Mouse (Mus musculus) central nervous system, embryonic 18 days (tissue): ENCODE results near the gene Wdr45b. TPM values are rescaled to one million over a fixed set of nuclear protein-coding genes. Genes with fewer than 3 reads are reported as not detected.

Experiments used
- polyA plus RNA-seq: library from polyadenylated mRNA; depleted of rRNA; stranded (reverse); fragments of >200 nt; gene quantifications from 2 replicates; pipeline ENCODE4 v1.2.3, GENCODE M21; 2012; rRNA removed

Gene Wdr45b
- 77.3 and 82.3 TPM in 2 replicates for polyA plus RNA-seq

GRCm38 (mm10) chr11:121354091-121354707 lies at the start of gene Wdr45b:
Gene Wdr45b, minus strand, starts transcription at chr11:121354445.

GRCm38 (mm10) chr11:121387750-121388553 lies 33.7 kb upstream of the Wdr45b start, which contains the start of gene Rab40b:
Gene Rab40b, minus strand, starts transcription at chr11:121388251.

Other genes starting within 250 kb of the Wdr45b start
- gene Tex19.2, start 235.8 kb downstream of the Wdr45b start, polyA plus RNA-seq, result not detected in 2 replicates
- not detected in 2 replicates for gene Tex19.1, start 208.3 kb downstream of the Wdr45b start, polyA plus RNA-seq
- 0.65 and 0.70 TPM in 2 replicates for gene Uts2r, start 194.2 kb downstream of the Wdr45b start, polyA plus RNA-seq
- 131 and 136 TPM in 2 replicates for gene Hexdc, start 150.0 kb downstream of the Wdr45b start, polyA plus RNA-seq
- 7.4 and 9.6 TPM in 2 replicates for gene Ogfod3, start 149.7 kb downstream of the Wdr45b start, polyA plus RNA-seq
- 48.4 TPM in 2 replicates for gene Cybc1, start 125.1 kb downstream of the Wdr45b start, polyA plus RNA-seq
- 78.6 and 79.8 TPM in 2 replicates for gene Narf, start 117.2 kb downstream of the Wdr45b start, polyA plus RNA-seq
- gene Foxk2, start 94.5 kb downstream of the Wdr45b start, polyA plus RNA-seq, result 59.0 and 65.3 TPM in 2 replicates
- gene Rab40b, start 33.8 kb upstream of the Wdr45b start, polyA plus RNA-seq, result 9.8 and 12.2 TPM in 2 replicates
- 12.3 and 12.6 TPM in 2 replicates for gene Fn3krp, start 67.0 kb upstream of the Wdr45b start, polyA plus RNA-seq
- gene Fn3k, start 80.5 kb upstream of the Wdr45b start, polyA plus RNA-seq, result 5.4 and 6.4 TPM in 2 replicates
- 75.9 and 76.6 TPM in 2 replicates for gene Tbcd, start 97.5 kb upstream of the Wdr45b start, polyA plus RNA-seq
- 0.04 TPM in 2 replicates for gene Zfp750, start 164.9 kb upstream of the Wdr45b start, polyA plus RNA-seq